Mouse (Mus musculus) liver, embryonic 16.5 days (tissue): ENCODE data around the gene Vopp1. TPM values are rescaled to one million over a fixed set of nuclear protein-coding genes. Genes with fewer than 3 reads are reported as not detected.
A peak's percentile ranks its signal among the peaks of the same experiment; 100 is the strongest.

Experiments
- ATAC-seq: fragments of 200-750 bp; cut with Nextera tagmentation; 2 replicates; pipeline ENCODE4 v1.8.0; 2017; ENCODE audit warnings: low read depth, mild to moderate bottlenecking, moderate number of reproducible peaks, moderate library complexity
- H3K27ac ChIP-seq: fragments of 300-500 bp; sonication (generic); 2 replicates; pipeline ENCODE4 v1.5.1; 2014; ENCODE audit warnings: mild to moderate bottlenecking, low read length
- H3K27me3 ChIP-seq: fragments of 300-500 bp; sonication (generic); 2 replicates; pipeline ENCODE4 v1.6.1; 2014; ENCODE audit warnings: low read depth, low read length, mixed read lengths; ENCODE audit not compliant: control insufficient read depth, insufficient read depth
- H3K36me3 ChIP-seq: fragments of 300-500 bp; sonication (generic); 2 replicates; pipeline ENCODE4 v1.6.1; 2014; ENCODE audit warnings: mild to moderate bottlenecking; ENCODE audit not compliant: control insufficient read depth, insufficient read depth
- H3K4me1 ChIP-seq: fragments of 300-500 bp; sonication (generic); 2 replicates; pipeline ENCODE4 v1.6.1; 2014; ENCODE audit warnings: low read depth, low read length, mixed read lengths; ENCODE audit not compliant: control insufficient read depth
- H3K4me2 ChIP-seq: fragments of 300-500 bp; sonication (generic); 2 replicates; pipeline ENCODE4 v1.6.1; 2014; ENCODE audit warnings: low read depth, low read length, mixed read lengths
- H3K4me3 ChIP-seq: fragments of 300-500 bp; sonication (generic); 2 replicates; pipeline ENCODE4 v1.5.1; 2014; ENCODE audit warnings: low read depth, mild to moderate bottlenecking, low read length
- H3K9ac ChIP-seq: fragments of 300-500 bp; sonication (generic); 2 replicates; pipeline ENCODE4 v1.6.1; 2014; ENCODE audit warnings: low read depth, low read length
- H3K9me3 ChIP-seq: fragments of 300-500 bp; sonication (generic); replicated peaks from 2 replicates; pipeline ENCODE4 v1.6.1; 2016; ENCODE audit warnings: low read length; ENCODE audit not compliant: control insufficient read depth
- WGBS: fragments of 180-500 bp; shearing (Covaris S2); extraction: QIAGEN DNeasy Blood & Tissue Kit; methylation state at CpG from one replicate; pipeline ENCODE4 v1.1.7; 2014; ENCODE audit not compliant: insufficient replicate concordance; 5-methylcytosine and 5-hydroxymethylcytosine counted together
- polyA plus RNA-seq: library from polyadenylated mRNA; unstranded; fragments of >200 nt; fragmentation: Nextera tagmentation; extraction: Ambion mirVana; gene quantifications from 2 replicates; pipeline ENCODE4 v1.2.1, GENCODE M21; 2015

The Vopp1 gene
- polyA plus RNA-seq, 1 experiment from 2014 or later, result 62.5 TPM

- Histone ChIP-seq H3K9me3 (no peaks in the 10 kb centered on the region), H3K27ac (peak overlapping the region; percentile 94), H3K4me1 (peaks cover 61% of the 10 kb centered on the region), H3K9ac (peak overlapping the region; percentile 66), H3K4me3 (peak overlapping the region; percentile 39), H3K36me3 (peaks cover 5% of the 10 kb centered on the region; the same call in 1 of the 2 replicates), H3K27me3 (no peaks in the 10 kb centered on the region), H3K4me2 (peak overlapping the region; percentile 71)
- WGBS, result 16% methylated on average over 8 of the region's 8 CpGs
- peak; percentile 74 for ATAC-seq
These were observed 57.7 kb downstream of the Vopp1 start for GRCm38 (mm10) chr6:57767112-57767868.

- Histone ChIP-seq H3K36me3 (peaks cover 5% of the 10 kb centered on the region; the same call in 1 of the 2 replicates), H3K4me2 (peak overlapping the region; percentile 71), H3K9me3 (no peaks in the 10 kb centered on the region), H3K4me3 (peak overlapping the region; percentile 39), H3K27me3 (no peaks in the 10 kb centered on the region), H3K4me1 (peaks cover 63% of the 10 kb centered on the region), H3K9ac (peak overlapping the region; percentile 66), H3K27ac (peak overlapping the region; percentile 94)
- 9% methylated on average over 1 of the region's 1 CpGs for WGBS
- peak; percentile 88 for ATAC-seq
These were observed 58.7 kb downstream of the Vopp1 start for GRCm38 (mm10) chr6:57766287-57766686.

- Histone ChIP-seq H3K27ac (peak overlapping the region; percentile 94), H3K4me2 (peak overlapping the region; percentile 71), H3K9ac (peak overlapping the region; percentile 65), H3K27me3 (no peaks in the 10 kb centered on the region), H3K9me3 (no peaks in the 10 kb centered on the region), H3K4me3 (no peak overlapping the region), H3K36me3 (peaks cover 10% of the 10 kb centered on the region; the same call in 1 of the 2 replicates), H3K4me1 (peaks cover 63% of the 10 kb centered on the region)
- 39% methylated on average over 3 of the region's 3 CpGs for WGBS
- ATAC-seq, result no peak
These were observed 59.7 kb downstream of the Vopp1 start for GRCm38 (mm10) chr6:57765095-57765878.

GRCm38 (mm10) chr6:57763054-57763453, 61.9 kb downstream of the Vopp1 start:
- Histone ChIP-seq H3K27ac (peak overlapping the region; percentile 12; the same call in 1 of the 2 replicates), H3K27me3 (no peaks in the 10 kb centered on the region), H3K9ac (no peak overlapping the region), H3K9me3 (no peaks in the 10 kb centered on the region), H3K36me3 (peaks cover 16% of the 10 kb centered on the region; the same call in 1 of the 2 replicates), H3K4me3 (no peak overlapping the region), H3K4me1 (peaks cover 51% of the 10 kb centered on the region), H3K4me2 (no peak overlapping the region)
- ATAC-seq, result no peak

GRCm38 (mm10) chr6:57753962-57754759, 70.8 kb downstream of the Vopp1 start:
- H3K9ac ChIP-seq, result peak overlapping the region; percentile 48
- H3K4me2 ChIP-seq, result peak overlapping the region; percentile 47
- no peak overlapping the region for H3K4me3 ChIP-seq
- H3K9me3 ChIP-seq, result no peaks in the 10 kb centered on the region
- ATAC-seq, result peak; percentile 99
- peaks cover 29% of the 10 kb centered on the region for H3K4me1 ChIP-seq
- H3K27me3 ChIP-seq, result no peaks in the 10 kb centered on the region
- peak overlapping the region; percentile 80 for H3K27ac ChIP-seq
- 73% methylated on average over 9 of the region's 9 CpGs for WGBS
- peaks cover 16% of the 10 kb centered on the region for H3K36me3 ChIP-seq

- Histone ChIP-seq H3K27ac (peak overlapping the region; percentile 92), H3K4me2 (peak overlapping the region; percentile 31), H3K36me3 (no peaks in the 10 kb centered on the region; the same call in 1 of the 2 replicates), H3K4me1 (peaks cover 41% of the 10 kb centered on the region), H3K9ac (peak overlapping the region; percentile 14), H3K27me3 (no peaks in the 10 kb centered on the region), H3K9me3 (no peaks in the 10 kb centered on the region), H3K4me3 (no peak overlapping the region)
- WGBS, result 28% methylated on average over 2 of the region's 2 CpGs
- peak; percentile 61 for ATAC-seq
These were observed 79.2 kb downstream of the Vopp1 start for GRCm38 (mm10) chr6:57745748-57746129.

GRCm38 (mm10) chr6:57744974-57745747, 79.8 kb downstream of the Vopp1 start:
- WGBS, result 46% methylated on average over 4 of the region's 4 CpGs
- H3K9ac ChIP-seq, result peak overlapping the region; percentile 44
- no peak overlapping the region for H3K4me3 ChIP-seq
- peak overlapping the region; percentile 39 for H3K4me2 ChIP-seq
- H3K36me3 ChIP-seq, result no peaks in the 10 kb centered on the region; the same call in 1 of the 2 replicates
- H3K9me3 ChIP-seq, result no peaks in the 10 kb centered on the region
- peaks cover 41% of the 10 kb centered on the region for H3K4me1 ChIP-seq
- ATAC-seq, result peak; percentile 93
- peak overlapping the region; percentile 92 for H3K27ac ChIP-seq
- H3K27me3 ChIP-seq, result no peaks in the 10 kb centered on the region

- Histone ChIP-seq H3K27ac (peak overlapping the region; percentile 92), H3K36me3 (no peaks in the 10 kb centered on the region; the same call in 1 of the 2 replicates), H3K4me3 (no peak overlapping the region), H3K4me1 (peaks cover 41% of the 10 kb centered on the region), H3K9me3 (no peaks in the 10 kb centered on the region), H3K9ac (peak overlapping the region; percentile 44), H3K27me3 (no peaks in the 10 kb centered on the region), H3K4me2 (no peak overlapping the region)
- no peak for ATAC-seq
- 91% methylated on average over 2 of the region's 2 CpGs for WGBS
These were observed 80.8 kb downstream of the Vopp1 start for GRCm38 (mm10) chr6:57744123-57744522.
